Mouse (Mus musculus) thymus, adult 2 months (tissue): Measurements from ENCODE around the gene Supt20.

Experiments used
- CTCF ChIP-seq: fragments of 200-500 bp; IDR thresholded peaks from 2 replicates; pipeline ENCODE4 v1.5.1; 2012; ENCODE audit warnings: mild to moderate bottlenecking, control low read depth, low read length, moderate library complexity, borderline replicate concordance; ENCODE audit not compliant: control insufficient read depth, poor library complexity, insufficient read depth; ENCODE audit errors: extremely low read depth
- POLR2A ChIP-seq: fragments of 200-500 bp; IDR thresholded peaks from 2 replicates; pipeline ENCODE4 v1.6.1; 2012; ENCODE audit warnings: mild to moderate bottlenecking, low read length, control low read depth, moderate library complexity; ENCODE audit not compliant: control insufficient read depth, poor library complexity, insufficient read depth; ENCODE audit errors: extremely low read depth

GRCm38 (mm10) chr3:54699759-54700301, 7.2 kb downstream of the Supt20 start:
- TF ChIP-seq POLR2A: no peak
- TF ChIP-seq CTCF: no peak
